Mouse (Mus musculus) T-cell, adult 2 months (primary cell): ENCODE measurements around the gene 1810030O07Rik.
A peak's percentile ranks its signal among the peaks of the same experiment; 100 is the strongest.
"Not testable (repeated sequence)": the region's sequence is repeated elsewhere in the genome, so short reads cannot be mapped to it uniquely, and the experiment has no call there.

ENCODE experiments used
- DNase-seq: peaks from one replicate; pipeline ENCODE4 v3.0.0; 2022; ENCODE audit warnings: low spot score

1810030O07Rik gene

GRCm38 (mm10) chrX:12673054-12673775 is at the start of gene 1810030O07Rik:
Gene 1810030O07Rik (minus strand): TSS chrX:12673668.
- DNase-seq, result peak; percentile 93

GRCm38 (mm10) chrX:12716036-12716435 is 42.6 kb upstream of the 1810030O07Rik start:
- DNase-seq, result no peak

- no peak for DNase-seq
Observed at GRCm38 (mm10) chrX:12713796-12714195, 40.3 kb upstream of the 1810030O07Rik start.

DNA sequence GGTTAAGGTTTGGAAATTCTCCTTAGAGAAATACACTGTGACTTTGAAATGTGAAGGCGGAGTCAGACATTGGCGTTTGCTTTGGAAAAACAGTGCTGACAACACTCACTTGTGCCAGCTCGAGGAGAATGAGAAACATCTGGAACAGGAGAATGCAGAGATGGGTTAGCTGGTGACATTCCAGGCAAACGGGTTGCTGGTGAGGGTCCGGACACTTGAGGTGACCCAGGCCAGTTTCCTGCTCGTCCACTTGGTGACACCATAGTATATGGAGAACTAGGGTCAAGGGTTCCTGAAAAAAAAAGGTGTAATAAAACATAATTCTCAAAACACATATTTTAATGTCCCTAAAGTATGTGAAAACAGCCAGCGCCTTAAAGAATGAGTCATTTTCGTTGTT is 13.4 kb upstream of the 1810030O07Rik start:
- DNase-seq, result no peak

GRCm38 (mm10) chrX:12686071-12686470 is 12.6 kb upstream of the 1810030O07Rik start:
- no peak for DNase-seq

DNA sequence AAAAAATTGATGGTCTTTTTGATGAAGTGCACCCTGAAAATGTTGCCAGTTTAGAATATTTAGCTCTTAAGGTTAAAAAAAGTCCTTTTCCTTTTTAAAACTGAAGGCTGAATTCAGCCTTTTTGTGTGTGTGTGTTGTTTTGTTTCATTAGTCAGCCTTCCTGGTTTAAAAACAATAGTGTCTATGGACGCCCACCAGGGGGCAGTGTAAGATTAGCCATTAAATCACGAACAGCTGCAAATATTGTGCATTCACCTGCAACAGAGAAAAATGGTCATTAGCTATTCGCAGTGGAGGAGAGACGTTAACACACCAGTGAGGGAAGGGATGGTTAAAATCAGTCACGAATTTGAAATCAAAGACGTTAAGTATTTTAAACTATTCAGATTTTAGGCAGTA is 3.9 kb upstream of the 1810030O07Rik start:
- peak; percentile 59 for DNase-seq

- no peak for DNase-seq
Observed at GRCm38 (mm10) chrX:12653879-12654278, 19.6 kb downstream of the 1810030O07Rik start.

DNA sequence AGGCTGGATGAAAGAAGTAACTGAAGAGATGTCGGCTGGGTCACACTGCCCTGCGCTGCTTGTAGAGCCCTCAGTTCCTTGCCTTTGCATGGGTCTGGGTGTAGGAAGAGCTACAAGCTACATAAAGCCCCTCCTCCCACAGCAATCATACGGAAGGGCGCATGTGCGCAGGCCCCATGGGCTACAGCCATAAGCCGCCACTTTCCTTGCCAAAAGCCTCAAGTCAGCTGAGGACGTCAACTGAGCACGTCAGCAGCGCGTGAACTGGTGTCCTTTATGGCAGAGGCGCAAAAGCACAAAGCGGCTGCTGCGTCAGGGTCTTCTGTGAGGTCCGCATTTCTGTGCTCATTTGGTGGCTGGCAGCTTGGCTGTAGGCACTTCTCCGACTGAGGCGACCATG is 21.6 kb downstream of the 1810030O07Rik start:
- no peak for DNase-seq

GRCm38 (mm10) chrX:12645531-12646304 is 27.8 kb downstream of the 1810030O07Rik start:
- DNase-seq, result no peak

DNA sequence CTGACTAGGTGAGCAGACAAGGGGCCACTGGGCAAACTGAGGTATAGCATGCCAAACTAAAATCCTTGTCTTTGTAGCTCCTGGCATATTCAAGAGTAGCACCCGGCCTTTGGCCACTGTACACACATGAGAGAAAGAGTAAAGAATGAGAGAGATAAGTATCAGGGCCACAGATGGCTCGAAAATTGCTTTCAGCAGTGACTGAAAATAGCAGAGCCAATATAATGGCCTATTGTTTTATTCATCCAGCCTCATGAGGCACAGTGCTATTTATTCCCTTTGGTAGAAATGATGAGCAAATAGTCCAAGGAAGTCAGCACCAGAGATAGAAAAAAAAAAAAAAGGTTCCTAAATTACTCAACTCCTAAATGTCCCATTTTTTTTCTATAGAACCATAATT is 28.5 kb downstream of the 1810030O07Rik start:
- no peak for DNase-seq

- DNase-seq, result no peak
Observed at GRCm38 (mm10) chrX:12625131-12625530, 48.3 kb downstream of the 1810030O07Rik start.

GRCm38 (mm10) chrX:12612360-12612759 is 61.1 kb downstream of the 1810030O07Rik start:
- DNase-seq, result not testable (repeated sequence)

DNA sequence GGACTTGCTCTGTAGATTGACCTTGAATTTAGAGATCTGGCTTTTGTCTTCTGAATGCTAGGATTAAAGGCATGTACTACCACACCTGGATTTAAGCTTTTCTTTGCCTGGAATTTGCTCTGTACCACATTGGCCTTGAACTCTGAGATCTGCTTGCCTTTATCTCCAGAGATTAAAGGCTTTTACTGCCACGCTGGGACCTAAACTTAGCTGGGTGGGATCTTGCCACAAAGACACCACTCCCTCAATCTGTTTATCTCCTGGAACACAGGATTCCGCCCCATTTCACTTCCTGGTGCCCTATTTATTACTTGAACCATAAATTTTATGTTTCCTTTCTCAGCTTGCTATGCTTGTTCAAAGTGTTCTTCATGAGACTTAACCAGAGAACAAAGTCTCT is 62.3 kb downstream of the 1810030O07Rik start:
- DNase-seq, result no peak

DNA sequence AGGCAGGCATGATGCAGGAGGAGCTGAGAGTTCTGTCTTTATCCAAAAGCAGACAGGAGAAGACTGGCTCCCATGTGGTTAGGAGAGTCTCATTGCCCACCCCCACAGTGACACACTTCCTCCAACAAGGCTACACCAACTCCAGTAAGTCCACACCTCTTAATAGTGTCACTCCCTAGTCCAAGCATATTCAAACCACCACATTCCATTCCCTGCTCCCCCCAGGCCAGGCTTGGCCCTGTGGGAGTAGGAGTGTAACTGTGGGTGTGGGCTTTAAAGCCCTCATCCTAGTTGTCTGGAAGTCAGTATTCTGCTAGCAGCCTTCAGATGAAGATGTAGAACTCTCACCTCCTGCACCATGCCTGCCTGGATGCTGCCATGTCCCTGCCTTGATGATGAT is 62.9 kb downstream of the 1810030O07Rik start:
- DNase-seq, result not testable (repeated sequence)
